Mouse (Mus musculus): ENCODE results near the gene Zdhhc25.

Gene Zdhhc25

GRCm38 (mm10) chr15:88600002-88600401 lies at the start of gene Zdhhc25:
Gene Zdhhc25 (plus strand): TSS chr15:88600302.
- DNase-seq (ENCODE audit: low spot score): no peak

GRCm38 (mm10) chr15:88552852-88553251 lies 47.2 kb upstream of the Zdhhc25 start:
- no peak for DNase-seq (ENCODE audit: low spot score)

GRCm38 (mm10) chr15:88555476-88555875 lies 44.6 kb upstream of the Zdhhc25 start:
- DNase-seq (ENCODE audit: low spot score): no peak

- DNase-seq (ENCODE audit: low spot score): no peak
Observed at GRCm38 (mm10) chr15:88560637-88561036, 39.5 kb upstream of the Zdhhc25 start.

- no peak for DNase-seq (ENCODE audit: low spot score)
Observed at GRCm38 (mm10) chr15:88561058-88561730, 38.9 kb upstream of the Zdhhc25 start.

- no peak for DNase-seq (ENCODE audit: low spot score)
Observed at GRCm38 (mm10) chr15:88565307-88565706, 34.8 kb upstream of the Zdhhc25 start.

GRCm38 (mm10) chr15:88565806-88566205 lies 34.3 kb upstream of the Zdhhc25 start:
- no peak for DNase-seq (ENCODE audit: low spot score)

GRCm38 (mm10) chr15:88570697-88571096 lies 29.4 kb upstream of the Zdhhc25 start:
- no peak for DNase-seq (ENCODE audit: low spot score)

- DNase-seq (ENCODE audit: low spot score): no peak
Observed at GRCm38 (mm10) chr15:88579461-88579860, 20.6 kb upstream of the Zdhhc25 start.

- no peak for DNase-seq (ENCODE audit: low spot score)
Observed at GRCm38 (mm10) chr15:88602496-88602895, 2.4 kb downstream of the Zdhhc25 start.

- no peak for DNase-seq (ENCODE audit: low spot score)
Observed at GRCm38 (mm10) chr15:88603091-88603732, 3.1 kb downstream of the Zdhhc25 start.

- DNase-seq (ENCODE audit: low spot score): no peak
Observed at GRCm38 (mm10) chr15:88603733-88604119, 3.6 kb downstream of the Zdhhc25 start.

GRCm38 (mm10) chr15:88604669-88605414 lies 4.7 kb downstream of the Zdhhc25 start:
- no peak for DNase-seq (ENCODE audit: low spot score)

- no peak for DNase-seq (ENCODE audit: low spot score)
Observed at GRCm38 (mm10) chr15:88605415-88605785, 5.3 kb downstream of the Zdhhc25 start.

- DNase-seq (ENCODE audit: low spot score): no peak
Observed at GRCm38 (mm10) chr15:88617125-88617524, 17.0 kb downstream of the Zdhhc25 start.

GRCm38 (mm10) chr15:88618008-88618773 lies 18.1 kb downstream of the Zdhhc25 start:
- no peak for DNase-seq (ENCODE audit: low spot score)

- DNase-seq (ENCODE audit: low spot score): no peak
Observed at GRCm38 (mm10) chr15:88620017-88620416, 19.9 kb downstream of the Zdhhc25 start.

- DNase-seq (ENCODE audit: low spot score): no peak
Observed at GRCm38 (mm10) chr15:88623891-88624290, 23.8 kb downstream of the Zdhhc25 start.

GRCm38 (mm10) chr15:88624874-88625277 lies 24.8 kb downstream of the Zdhhc25 start:
- DNase-seq (ENCODE audit: low spot score): no peak

- no peak for DNase-seq (ENCODE audit: low spot score)
Observed at GRCm38 (mm10) chr15:88625303-88626066, 25.4 kb downstream of the Zdhhc25 start.

GRCm38 (mm10) chr15:88626886-88627488 lies 26.9 kb downstream of the Zdhhc25 start:
- DNase-seq (ENCODE audit: low spot score): no peak
